Mouse (Mus musculus): ENCODE measurements around the gene Srrt.

The Srrt gene

DNA sequence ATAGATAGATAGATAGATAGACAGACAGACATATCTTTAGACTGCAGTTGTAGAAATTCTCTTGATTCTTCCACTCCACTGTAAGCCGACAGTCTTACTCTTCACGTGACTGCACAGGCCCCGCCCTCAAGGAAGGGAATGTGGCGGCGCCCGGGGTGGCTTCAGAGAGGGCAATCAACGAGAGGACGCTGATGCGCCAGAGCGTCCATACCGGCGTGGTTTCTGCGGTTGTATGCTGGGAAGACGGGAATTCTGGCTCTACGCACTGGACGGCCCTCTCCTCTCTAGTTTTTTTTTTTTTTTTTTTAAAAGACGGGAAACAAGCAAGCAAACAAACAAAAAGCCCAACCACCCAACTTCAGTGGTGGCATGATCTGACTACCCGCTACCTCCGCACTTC lies 30.8 kb upstream of the Srrt start:
- DNase-seq (ENCODE audit: low spot score in 2 of 2), result peak; percentile 85 to 90

DNA sequence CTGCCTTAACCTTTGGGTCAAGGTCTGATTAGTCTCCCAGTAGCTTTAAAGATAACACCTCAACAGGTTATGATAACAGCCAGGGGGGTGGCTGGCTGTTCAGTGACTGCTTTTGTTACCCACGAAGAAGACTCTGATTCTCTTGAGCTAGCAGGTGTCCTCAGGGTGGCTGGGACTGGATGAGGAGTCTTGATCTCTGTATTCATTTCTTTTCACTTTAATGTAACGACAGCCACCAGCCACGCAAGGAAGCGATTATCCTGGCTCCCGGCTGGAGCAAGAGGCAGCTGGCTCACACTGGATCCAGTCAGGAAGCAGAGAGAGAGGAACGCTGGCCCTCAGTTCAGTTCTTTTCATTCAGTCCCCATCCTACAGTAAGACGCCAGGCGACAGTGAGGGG lies 29.7 kb upstream of the Srrt start:
- DNase-seq (ENCODE audit: low spot score in 2 of 2), result no peak

DNA sequence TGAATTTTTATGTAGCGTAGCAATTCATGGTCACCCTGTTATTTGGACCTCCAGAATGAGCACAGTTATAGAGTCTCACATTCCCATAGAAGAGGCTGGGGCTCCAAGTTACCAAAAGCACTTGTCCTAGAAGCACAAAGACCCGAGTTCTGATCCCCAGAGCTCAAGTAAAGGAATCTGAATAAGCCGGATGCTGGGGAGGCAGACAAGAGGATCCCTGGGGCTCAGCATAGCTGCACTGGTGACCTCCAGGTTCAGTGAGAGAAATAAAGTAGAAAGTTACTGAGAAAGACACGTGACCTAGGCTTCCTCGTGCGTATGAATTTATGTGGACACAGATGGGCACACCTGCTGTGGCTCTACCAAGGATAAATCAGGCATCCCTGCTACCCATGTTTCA lies 27.6 kb upstream of the Srrt start:
- no peak for DNase-seq (ENCODE audit: low spot score in 2 of 2)

DNA sequence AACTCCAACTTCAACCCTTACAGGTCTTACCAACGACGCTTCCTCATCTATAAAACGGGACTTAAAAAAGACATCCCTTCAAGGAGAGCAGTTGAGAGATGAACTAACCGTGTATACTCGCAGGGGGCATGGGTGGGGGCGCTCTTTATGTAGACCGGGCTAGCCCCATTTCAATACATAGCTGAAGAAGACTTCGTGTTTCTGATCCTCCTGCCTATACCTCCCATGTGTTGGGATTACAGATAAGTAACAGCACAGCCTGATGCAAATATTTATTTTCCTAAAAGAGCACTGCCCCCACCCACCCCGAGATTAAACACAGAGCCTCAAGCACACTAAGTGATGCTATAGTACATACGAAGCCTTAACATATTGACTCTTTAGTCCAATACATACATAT lies 26.8 kb upstream of the Srrt start:
- DNase-seq (ENCODE audit: low spot score in 2 of 2), result no peak

DNA sequence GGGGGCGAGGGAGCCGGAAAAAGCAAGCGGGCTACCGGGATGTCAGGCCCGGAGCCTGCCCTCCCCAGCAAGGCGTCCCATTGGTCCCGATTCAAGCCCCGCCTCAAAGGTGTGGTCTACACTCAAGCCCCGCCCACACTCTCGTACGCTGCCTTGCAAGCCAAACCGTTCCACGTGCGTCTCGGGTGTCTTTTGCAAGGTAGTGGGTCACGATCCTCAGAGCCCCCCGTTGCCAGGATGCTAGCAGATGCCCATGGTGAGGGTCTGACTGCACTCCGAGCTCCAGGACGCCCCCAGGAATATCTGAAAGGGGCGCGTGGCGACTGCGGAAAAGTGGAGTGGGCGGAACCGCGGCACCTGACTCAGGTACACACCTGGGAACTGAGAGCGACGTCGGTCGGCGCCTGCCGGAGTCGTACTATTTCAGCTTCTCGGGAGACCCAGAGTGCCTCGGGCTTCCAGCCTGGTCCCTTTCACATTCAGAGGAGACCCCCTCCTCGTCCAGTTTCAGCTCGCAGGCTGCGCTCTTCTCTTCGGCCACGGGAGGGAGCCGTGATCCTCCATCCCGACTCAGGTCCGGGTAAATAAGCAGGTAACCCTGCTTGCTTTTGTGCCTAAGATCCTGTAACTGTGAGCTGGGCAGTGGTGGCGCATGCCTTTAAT lies 26.2 kb upstream of the Srrt start, which contains the start of gene Slc12a9:
Gene Slc12a9 (minus strand): TSS at position 86 of the 663 bp plus-strand sequence.
- peak; percentile 93 to 94 for DNase-seq (ENCODE audit: low spot score in 2 of 2)

DNA sequence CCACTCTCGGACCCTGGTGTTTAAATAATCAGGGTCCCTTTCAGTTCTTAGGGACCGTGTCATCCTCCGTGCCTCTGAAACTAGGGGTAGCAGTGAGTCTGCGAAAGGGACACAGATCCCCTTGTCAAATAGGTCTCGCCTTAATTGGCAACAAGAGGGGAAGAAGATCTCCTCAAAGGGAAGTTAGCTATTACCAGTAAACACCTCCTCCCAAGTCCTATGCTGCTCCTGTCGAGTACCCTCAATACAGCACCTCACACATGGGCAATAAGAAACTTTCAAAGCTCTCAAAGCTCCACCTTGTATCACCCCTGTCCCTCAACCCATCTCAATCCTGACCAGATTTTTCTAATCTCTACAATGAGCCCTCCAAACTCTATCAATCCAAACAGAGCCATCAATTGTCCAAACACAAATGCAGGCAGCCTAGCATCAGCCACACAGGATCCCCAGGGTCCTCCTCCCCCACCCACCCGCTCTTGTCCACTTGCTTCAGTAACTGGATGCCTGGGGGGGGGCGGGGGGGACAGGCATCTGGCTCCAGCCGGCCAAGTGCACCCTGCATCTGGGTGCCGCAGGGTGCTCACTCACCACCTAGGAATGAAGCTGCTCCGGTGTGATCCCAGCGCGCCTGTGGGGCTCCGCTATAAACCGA lies 25.5 kb upstream of the Srrt start:
- DNase-seq (ENCODE audit: low spot score in 2 of 2), result no peak

DNA sequence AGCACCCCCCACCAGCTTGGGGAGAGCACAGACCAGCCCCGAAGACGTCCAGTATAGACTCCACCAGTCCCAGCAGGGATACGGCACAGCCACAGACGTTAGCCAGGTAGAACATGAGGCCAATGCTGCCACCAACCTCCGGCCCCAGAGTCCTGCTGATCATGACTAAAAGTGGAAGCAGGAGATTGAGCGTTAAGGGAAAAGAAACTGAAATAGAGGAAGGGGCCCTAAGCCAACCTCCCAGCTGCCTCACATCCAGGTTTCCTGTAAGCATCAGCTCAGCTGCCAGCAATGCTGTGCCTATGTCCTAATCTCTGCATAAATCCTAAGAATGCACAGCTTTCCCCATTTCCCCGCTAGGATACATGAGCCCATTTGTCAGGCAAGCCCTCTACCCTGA lies 23.4 kb upstream of the Srrt start:
- DNase-seq (ENCODE audit: low spot score in 2 of 2), result no peak

DNA sequence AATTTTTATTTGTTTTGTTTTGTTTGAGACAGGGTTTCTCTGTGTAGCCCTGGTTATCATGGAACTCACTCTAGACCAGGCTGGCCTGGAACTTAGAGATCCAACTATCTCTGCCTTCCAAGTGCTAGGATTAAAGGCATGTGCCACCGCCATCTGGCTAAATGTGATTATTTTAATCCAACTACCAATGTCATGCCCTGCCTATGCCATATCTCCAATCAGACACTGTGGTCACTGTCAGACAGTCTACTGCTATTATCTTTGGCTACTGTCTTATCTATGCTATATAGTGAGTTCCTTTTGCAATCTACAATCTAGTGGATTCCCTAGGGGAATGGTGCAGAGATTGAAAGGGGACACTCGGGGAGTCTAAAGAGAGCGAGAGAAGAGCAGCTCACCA lies 13.5 kb upstream of the Srrt start:
- no peak for DNase-seq (ENCODE audit: low spot score in 2 of 2)

DNA sequence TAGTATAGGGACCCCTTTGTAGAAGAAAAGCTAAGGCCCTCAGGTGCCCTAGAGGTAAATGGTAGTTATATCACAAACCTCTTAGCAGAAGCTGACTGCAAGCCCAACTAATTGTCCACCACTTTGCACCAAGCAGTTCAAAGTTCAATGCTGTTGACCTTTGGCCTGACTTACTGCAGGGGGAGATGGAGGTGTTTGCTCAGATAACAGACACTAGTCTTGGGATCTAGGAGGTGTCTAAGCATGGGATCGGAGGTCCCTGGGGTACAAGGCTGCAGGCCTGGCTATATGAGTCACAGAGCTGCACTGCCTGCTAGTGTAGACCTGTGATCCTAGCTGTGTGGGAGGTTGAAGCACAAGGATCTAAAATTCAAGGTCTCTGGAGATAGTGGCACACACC lies 11.1 kb upstream of the Srrt start:
- DNase-seq (ENCODE audit: low spot score in 2 of 2), result no peak

DNA sequence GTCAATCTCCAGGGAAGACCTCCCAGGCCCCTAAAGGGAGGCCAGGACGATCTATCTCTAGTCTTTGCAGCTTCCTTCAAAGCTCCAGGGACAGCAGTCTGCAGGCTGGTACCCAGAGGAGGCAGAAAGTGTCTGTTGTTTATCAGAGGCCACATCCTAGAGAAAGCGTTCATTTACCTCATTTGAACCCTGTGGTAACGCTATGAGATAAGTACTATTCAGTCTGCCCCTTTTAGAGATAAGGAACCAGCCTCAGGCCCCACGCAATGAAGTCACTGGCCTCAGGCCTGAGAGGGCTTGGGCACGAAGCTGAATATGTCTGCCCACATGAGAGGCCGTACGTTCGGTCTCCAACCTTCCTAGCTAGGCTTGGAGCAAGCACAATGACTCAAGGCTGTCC lies 9.9 kb upstream of the Srrt start:
- DNase-seq (ENCODE audit: low spot score in 2 of 2), result no peak

DNA sequence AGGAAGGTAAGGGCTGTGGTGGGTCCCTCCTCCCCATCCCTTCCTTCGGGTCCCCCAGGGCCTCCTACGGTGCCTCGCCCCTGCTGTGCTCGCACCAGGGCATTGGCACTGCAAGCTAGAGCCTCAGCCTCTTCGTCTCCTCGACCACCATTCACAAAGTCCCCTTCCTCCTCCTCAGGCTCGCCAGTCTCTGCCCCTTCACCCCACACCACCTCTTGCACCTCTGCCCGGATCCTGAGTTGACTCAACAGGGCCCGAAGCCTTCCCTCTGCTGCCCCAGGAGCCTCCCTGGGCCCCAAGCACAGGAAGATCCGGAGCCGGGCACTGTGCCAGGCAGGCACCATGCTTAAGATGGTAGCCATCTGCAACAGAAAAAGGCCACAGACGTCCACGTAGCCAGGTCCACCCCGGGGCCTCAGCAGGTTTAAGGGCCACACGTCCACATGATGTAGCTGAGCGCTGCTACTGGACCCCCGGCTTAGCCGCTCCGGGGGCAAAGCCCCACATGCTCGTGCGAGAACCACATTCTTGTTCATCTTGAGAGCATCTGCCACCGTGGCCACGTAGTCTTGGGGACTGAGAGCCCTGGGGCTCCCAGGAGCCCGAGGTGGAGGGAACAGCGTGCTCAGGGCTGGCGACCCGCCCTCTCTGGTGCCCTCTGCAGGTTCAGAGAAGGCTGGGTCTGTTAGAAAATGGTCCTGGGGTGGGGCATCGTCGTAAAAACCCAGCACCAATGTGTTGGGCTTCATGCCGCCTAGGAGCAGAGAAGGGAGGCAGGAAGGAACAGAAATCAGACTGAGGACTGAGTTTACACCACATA lies 7.8 kb upstream of the Srrt start:
- DNase-seq (ENCODE audit: low spot score in 2 of 2), result peak; percentile 57 to 78

DNA sequence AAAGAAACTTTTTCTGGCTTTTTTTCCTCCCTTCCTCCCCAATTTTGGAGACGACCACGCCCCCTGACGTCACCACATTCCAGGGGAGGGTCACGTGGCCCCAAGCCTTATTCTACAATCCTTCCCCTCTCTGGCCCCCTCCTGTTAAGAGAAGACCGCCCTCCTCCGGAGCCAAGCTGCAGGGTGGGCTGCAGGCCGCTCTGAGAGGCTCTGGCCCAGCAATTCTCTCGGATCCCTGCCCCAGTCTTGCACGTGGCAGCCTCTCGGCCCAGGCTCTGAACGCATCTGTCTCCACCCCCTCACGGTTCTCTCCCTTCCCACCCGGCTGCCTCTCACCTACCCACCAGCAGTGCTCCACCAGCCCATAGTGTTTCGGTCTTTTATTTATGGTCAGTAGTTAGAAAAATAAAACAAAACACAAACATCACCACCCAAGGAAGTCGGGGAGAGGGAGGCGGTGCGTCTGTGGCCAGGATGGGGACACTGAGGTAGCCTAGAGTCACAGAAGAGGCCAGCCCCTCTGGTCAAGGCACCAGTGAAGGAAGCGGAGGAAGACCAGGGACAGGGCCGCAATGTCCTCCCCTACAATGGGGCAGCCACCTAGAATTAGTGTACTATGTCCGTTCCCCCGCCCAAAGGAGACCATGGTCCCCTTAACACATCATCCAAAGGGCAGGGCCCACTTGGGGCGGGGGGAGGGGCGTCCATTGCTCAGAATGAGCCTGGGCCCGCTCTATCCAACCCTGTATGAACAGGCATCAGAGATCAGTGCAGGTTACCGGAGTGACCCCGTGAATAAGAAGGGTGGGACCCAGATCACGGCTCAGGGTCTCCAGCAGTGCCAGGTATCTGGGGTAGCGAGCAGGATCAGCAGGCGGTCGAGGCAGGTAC lies 7.0 kb upstream of the Srrt start, which contains the start of gene Trip6:
Gene Trip6 (minus strand): TSS at position 212 of the 891 bp plus-strand sequence.
- DNase-seq (ENCODE audit: low spot score in 2 of 2), result peak; percentile 53 to 78

DNA sequence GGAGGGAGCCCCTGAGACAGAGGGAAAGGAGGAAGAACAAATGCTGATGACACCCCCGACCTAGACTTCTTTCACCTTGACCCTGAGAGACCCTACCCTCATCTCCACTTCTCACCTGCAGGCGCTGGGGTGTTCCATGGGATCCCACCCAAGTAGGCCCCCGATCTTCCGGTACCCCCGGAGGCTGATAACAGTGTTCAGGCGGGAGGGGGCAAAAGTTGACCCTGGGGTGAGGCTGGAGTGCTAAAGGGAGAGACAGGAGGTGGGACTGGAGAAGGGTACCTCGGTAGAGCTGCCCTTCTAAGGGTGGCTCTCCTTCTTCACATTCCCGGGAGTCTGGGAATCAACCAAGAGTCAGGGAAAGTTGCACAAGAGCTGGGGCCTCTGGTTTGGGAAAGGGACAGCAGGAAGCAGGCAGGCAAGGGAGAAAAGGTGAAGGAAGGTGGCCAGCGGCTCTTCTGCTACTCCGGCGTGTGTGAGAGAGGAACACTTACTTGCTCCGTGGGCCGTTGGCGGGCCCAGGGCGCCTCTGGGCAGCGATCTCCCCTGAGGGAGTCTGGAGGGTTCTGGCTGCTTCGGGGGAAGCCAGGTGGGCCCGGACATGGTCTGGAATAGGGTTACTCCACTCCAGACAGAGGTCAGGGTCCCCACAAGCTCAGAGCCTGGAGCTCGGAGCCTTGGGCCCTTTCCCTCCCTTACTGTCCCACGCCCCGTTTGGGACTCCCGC lies 6.2 kb upstream of the Srrt start:
- peak in 1 of 2 experiments; percentile 67 for DNase-seq (ENCODE audit: low spot score in 2 of 2)

DNA sequence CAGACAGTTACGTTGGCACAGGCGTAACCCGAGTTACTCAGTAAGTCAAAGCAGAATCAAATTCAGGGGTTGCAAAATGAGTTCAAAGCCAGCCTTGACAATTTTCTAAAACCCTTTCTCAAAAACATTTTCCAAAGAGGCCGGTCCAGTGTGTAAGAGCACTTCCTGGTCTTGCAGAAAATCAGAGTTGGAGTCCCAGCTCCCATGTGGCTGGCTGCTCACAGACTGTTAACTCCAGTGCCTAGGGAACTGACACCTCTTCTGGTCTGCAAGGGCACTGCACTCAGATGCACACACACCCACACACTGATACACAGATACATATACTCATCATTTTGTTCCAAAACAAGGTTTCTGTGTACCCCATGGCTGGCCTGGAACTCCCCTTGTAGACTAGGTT lies 882 bp upstream of the Srrt start:
- no peak for DNase-seq (ENCODE audit: low spot score in 2 of 2)

DNA sequence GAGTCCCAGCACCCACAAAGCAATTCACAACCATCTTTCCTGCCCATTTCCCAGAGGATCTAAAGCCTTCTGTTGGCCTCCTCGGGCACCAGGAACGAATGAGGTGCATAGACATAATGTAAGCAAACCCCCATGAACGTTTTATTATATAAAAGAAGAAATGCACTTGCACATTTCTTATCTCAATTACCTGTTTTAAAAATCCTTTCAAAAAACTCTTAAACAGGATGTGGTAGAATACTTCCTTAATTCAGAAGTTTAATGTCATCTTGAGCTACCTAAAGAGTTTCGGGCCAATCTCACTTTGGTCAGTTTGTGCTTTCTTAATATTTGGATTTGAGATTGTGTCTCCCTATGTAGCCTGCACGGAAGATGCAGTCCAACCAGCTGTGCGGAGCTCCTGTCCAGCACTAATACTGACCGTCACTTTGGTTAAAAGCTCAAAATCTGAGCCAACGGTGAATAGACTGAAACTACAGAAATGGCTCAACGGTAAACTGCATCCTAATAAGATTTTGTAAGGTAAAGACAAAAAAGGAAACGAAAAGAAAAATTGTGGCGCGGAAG lies 952 bp downstream of the Srrt start:
- no peak for DNase-seq (ENCODE audit: low spot score in 2 of 2)

DNA sequence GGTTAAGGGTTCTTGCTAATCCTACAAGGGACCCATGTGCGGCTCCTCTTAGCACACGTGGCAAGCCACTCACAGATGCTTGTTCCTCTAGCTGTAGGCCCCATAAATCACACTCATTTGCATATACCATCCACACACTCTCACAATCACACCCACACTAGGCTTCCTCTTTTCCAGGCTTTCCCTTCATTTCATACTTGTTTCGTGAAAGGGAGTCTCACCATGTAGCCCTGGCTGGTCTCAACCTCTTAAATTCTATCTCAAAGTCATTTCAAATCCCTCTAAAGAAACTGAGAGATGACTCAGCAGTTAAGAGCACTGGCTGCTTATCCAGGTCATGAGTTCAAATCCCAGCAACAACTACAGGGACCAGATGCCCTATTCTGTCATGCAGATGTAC lies 1.7 kb downstream of the Srrt start:
- DNase-seq (ENCODE audit: low spot score in 2 of 2), result no peak

DNA sequence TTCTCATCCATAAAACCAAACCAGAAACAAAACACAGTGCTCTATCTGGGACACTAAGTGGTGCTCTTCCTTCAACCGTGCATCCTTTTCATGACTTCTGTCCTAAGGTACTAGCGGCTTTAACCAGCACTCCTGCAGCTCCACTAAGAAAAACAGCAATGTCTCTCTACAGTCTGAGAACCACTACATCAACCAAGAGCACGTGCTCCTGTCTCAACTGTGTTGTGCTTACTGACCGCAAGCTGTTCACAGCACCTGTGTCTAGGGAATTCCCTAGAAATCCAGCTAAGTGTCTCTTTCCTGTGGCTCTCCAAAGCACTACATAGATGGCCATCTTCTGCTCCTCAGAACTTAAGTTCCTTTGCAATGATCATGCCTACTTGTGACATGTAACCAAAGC lies 2.7 kb downstream of the Srrt start:
- no peak for DNase-seq (ENCODE audit: low spot score in 2 of 2)

DNA sequence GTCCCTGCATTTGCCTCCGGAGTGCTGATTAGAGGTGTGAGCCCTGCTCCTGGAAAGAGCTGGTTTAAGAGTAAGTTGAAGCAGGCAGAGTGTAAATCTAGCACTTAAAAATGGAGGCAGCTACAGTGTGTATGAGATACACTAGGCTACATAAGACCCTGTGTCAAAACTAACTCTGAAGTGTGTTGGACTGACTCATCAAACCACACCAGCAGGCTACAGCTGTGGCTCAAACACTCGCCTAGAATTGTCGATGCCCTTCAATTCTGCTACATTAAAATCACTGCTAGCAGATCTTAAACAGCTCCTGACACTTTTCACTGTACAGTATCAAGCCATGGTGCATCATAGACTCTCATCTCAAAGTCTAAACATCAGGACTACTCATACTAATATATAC lies 3.3 kb downstream of the Srrt start:
- no peak for DNase-seq (ENCODE audit: low spot score in 2 of 2)

DNA sequence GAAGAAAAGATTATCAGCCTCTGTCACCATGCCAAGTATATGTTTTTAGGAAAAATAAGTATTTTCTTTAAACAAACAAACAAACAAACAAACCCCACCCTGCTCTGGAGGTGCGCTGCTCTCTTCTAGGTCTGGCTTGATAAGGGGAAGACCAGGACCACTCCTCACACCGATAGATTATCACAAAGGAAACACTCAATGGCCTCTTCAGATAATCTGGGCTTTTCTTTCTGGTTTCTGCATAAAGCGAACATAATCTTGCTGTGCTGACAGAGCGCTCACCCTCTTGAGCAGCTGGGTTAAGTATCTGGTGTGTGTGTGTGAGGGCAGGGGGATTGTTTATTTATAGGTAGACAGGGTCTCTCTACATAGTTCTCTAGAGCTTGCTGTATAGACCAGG lies 3.9 kb downstream of the Srrt start:
- DNase-seq (ENCODE audit: low spot score in 2 of 2), result no peak

DNA sequence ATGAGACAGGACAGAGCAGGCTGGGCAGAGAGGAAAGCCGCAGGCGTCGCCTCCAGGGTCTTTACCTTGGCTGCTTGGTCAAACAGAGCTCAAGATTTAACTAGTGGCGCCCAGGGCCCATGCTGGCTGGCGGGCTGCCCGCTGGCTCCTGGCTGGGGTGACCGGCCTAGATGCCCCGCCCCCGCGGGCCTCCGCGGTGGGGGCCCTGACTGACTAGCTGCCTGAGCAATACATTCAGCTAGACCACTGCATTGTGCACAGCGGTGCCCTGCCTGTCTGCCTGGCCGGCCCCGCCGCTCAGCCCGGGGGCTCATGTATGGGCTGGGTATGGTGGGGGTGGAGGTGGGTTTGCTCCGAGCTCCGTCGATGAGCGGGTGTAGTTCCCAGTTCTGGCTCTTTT lies 6.2 kb downstream of the Srrt start:
- DNase-seq (ENCODE audit: low spot score in 2 of 2), result no peak

DNA sequence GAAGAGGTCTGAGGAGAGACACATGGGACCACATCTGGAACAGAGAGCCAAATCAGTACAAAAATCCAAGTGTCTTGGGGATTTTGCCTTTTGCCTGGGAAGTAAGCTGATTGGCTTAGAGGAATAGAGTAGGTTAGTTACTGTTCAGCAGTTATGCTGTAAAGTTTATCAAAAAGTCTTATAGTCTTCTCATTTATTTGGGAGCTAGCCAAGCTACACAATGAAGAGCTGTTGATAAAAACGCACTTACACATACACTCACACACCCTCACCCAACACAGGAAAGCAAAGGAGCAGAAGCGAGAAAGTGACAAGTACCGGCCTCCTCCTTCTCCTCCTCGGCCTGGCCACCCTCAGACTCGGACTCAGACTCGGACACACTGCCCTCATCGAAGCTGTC lies 8.2 kb downstream of the Srrt start:
- no peak for DNase-seq (ENCODE audit: low spot score in 2 of 2)
